In the genomic region with DNA sequence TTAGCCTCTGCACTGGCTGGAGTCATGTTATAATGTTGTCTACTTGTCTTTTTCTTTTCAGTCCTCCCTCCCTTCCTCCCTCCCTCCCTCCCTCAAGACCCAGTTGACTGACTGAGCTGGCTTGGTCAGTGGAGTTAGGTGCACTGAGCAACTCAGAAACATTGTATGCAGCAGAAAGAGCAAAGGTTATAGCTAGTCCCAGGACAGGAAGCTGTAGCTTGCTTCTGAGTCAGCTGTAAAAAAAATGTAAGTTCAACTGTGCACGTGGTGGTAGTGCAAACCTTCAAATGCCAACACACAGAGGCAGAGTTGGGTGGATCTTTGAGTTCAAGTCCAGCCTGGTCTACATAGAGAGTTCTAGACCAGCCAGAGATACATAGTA, we compare ENCODE assay signal across 1 mouse cellular context.
A peak's percentile ranks its signal among the peaks of the same experiment; 100 is the strongest.
TF ChIP-seq lines count a peak whose summit lies in the region.

No protein-coding gene starts in this region.

TF ChIP-seq in MEL, 35 proteins besides CTCF, POLR2A, EP300 and RAD21:
- TF ChIP-seq ZNF384 (IDR thresholded peaks at IDR 0.05; ENCODE audit: low read depth, low read length) (peak; percentile 36; the same call in 1 of the 2 replicates), MXI1 (IDR thresholded peaks at IDR 0.05; ENCODE audit: low read depth, low read length) (peak; percentile 26; the same call in 1 of the 2 replicates), POLR2AphosphoS5 (IDR thresholded peaks at IDR 0.05; ENCODE audit: borderline replicate concordance, low read depth, low read length) (no peak), GABPA (IDR thresholded peaks at IDR 0.05; ENCODE audit: low read depth, low read length) (no peak), HCFC1 (IDR thresholded peaks at IDR 0.05; ENCODE audit: low read depth, low read length) (no peak), ZC3H11A (IDR thresholded peaks at IDR 0.05; ENCODE audit: low read depth, low read length) (no peak), USF1 (IDR thresholded peaks at IDR 0.05; ENCODE audit: low read depth, low read length) (no peak), POLR2AphosphoS2 (IDR thresholded peaks at IDR 0.05; ENCODE audit: low read length) (no peak), BHLHE40 (IDR thresholded peaks at IDR 0.05; ENCODE audit: borderline replicate concordance, low read depth, low read length) (no peak), ZKSCAN1 (IDR thresholded peaks at IDR 0.05; ENCODE audit: low read depth, low read length) (no peak), KAT2A (conservative IDR thresholded peaks at IDR 0.05; ENCODE audit: low read depth, low read length) (no peak), GATA1 (IDR thresholded peaks at IDR 0.05; ENCODE audit: low read depth, low read length) (no peak)
